Mouse (Mus musculus) kidney, embryonic 15.5 days (tissue): Measurements from ENCODE around the gene Gmfg. TPM values are rescaled to one million over a fixed set of nuclear protein-coding genes. Genes with fewer than 3 reads are reported as not detected.

ENCODE experiments used
- ATAC-seq: fragments of 200-750 bp; cut with Nextera tagmentation; replicated peaks from 2 replicates; pipeline ENCODE4 v1.8.0; 2017; ENCODE audit warnings: moderate TSS enrichment; ENCODE audit not compliant: low FRiP score
- H3K27ac ChIP-seq: fragments of 300-500 bp; sonication (generic); 2 replicates; pipeline ENCODE4 v1.5.1; 2015; ENCODE audit warnings: mild to moderate bottlenecking, inconsistent platforms
- H3K27me3 ChIP-seq: fragments of 300-500 bp; sonication (generic); 2 replicates; pipeline ENCODE4 v1.6.1; 2015; ENCODE audit warnings: inconsistent platforms
- H3K36me3 ChIP-seq: fragments of 300-500 bp; sonication (generic); 2 replicates; pipeline ENCODE4 v1.6.1; 2015; ENCODE audit warnings: inconsistent platforms
- H3K4me1 ChIP-seq: fragments of 300-500 bp; sonication (generic); 2 replicates; pipeline ENCODE4 v1.6.1; 2015; ENCODE audit warnings: inconsistent platforms
- H3K4me2 ChIP-seq: fragments of 300-500 bp; sonication (generic); 2 replicates; pipeline ENCODE4 v1.6.1; 2015; ENCODE audit warnings: moderate library complexity, mild to moderate bottlenecking, inconsistent platforms
- H3K4me3 ChIP-seq: fragments of 300-500 bp; sonication (generic); replicated peaks from 2 replicates; pipeline ENCODE4 v1.5.1; 2015; ENCODE audit warnings: mild to moderate bottlenecking, inconsistent platforms
- H3K9ac ChIP-seq: fragments of 300-500 bp; sonication (generic); 2 replicates; pipeline ENCODE4 v1.6.1; 2015; ENCODE audit warnings: mild to moderate bottlenecking, inconsistent platforms
- H3K9me3 ChIP-seq: fragments of 300-500 bp; sonication (generic); replicated peaks from 2 replicates; pipeline ENCODE4 v1.6.1; 2016; ENCODE audit warnings: inconsistent platforms
- WGBS: fragments of 180-500 bp; shearing (Covaris S2); methylation state at CpG from one replicate; pipeline ENCODE4 v1.1.7; 2015; ENCODE audit warnings: mixed read lengths; 5-methylcytosine and 5-hydroxymethylcytosine counted together
- polyA plus RNA-seq: library from polyadenylated mRNA; unstranded; fragments of >200 nt; fragmentation: Nextera tagmentation; extraction: Ambion mirVana; gene quantifications from 2 replicates; pipeline ENCODE4 v1.2.1, GENCODE M21; 2015

Gmfg gene
- polyA plus RNA-seq, 1 experiment from 2014 or later, result 17.3 TPM

- H3K4me3 ChIP-seq, result no peak overlapping the region
- H3K9ac ChIP-seq, result no peak overlapping the region
- no peaks in the 10 kb centered on the region for H3K27me3 ChIP-seq
- no peak overlapping the region for H3K4me2 ChIP-seq
- H3K9me3 ChIP-seq, result no peaks in the 10 kb centered on the region
- no peak for ATAC-seq
- 0 out of 2 replicates have a peak, but pooled peaks cover 4% of the 10 kb centered on the region for H3K4me1 ChIP-seq
- H3K27ac ChIP-seq, result no peak overlapping the region
- peaks cover 98% of the 10 kb centered on the region for H3K36me3 ChIP-seq
Measured at GRCm38 (mm10) chr7:28417368-28417767, 19.9 kb upstream of the Gmfg start.

DNA sequence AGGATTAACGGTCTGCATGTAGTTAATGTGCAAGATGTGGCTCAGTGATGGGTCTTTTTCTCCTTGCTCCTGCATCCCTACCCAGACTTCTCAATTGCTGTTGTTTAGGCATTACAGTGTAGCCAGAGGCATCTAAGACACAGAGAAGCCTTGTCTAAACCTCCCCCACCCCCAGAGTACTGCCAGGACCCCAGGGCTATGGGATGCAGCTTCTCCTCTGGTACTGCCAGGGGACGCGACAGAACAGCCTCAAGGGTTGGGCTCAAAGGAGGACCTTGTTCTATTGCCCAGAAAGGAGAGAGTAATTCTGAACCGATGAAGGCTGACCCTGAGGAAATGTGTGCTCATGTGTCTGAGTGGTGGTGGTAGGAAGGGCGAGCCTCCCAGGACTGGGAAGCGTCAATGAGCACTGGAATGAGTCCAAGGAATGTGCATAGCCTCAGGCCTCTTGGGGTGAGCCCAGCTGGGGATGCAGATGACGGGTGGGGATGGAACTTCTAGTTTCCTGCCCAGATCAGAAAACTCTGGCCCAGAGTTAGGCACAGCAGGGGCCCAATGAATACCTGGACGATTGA lies 19.1 kb upstream of the Gmfg start:
- 0 out of 2 replicates have a peak, but pooled peaks cover 4% of the 10 kb centered on the region for H3K4me1 ChIP-seq
- WGBS, result 74% methylated on average over 8 of the region's 8 CpGs
- peaks cover 98% of the 10 kb centered on the region for H3K36me3 ChIP-seq
- no peaks in the 10 kb centered on the region for H3K27me3 ChIP-seq
- no peak overlapping the region for H3K4me2 ChIP-seq
- H3K4me3 ChIP-seq, result no peak overlapping the region
- no peak overlapping the region for H3K9ac ChIP-seq
- ATAC-seq, result no peak
- no peak overlapping the region for H3K27ac ChIP-seq
- no peaks in the 10 kb centered on the region for H3K9me3 ChIP-seq

GRCm38 (mm10) chr7:28419416-28419815 lies 17.8 kb upstream of the Gmfg start:
- WGBS, result 100% methylated on average over 2 of the region's 2 CpGs
- Histone ChIP-seq H3K36me3 (peaks cover 98% of the 10 kb centered on the region), H3K9ac (no peak overlapping the region), H3K4me3 (no peak overlapping the region), H3K4me2 (no peak overlapping the region), H3K27me3 (no peaks in the 10 kb centered on the region), H3K27ac (no peak overlapping the region), H3K4me1 (0 out of 2 replicates have a peak, but pooled peaks cover 4% of the 10 kb centered on the region), H3K9me3 (no peaks in the 10 kb centered on the region)
- ATAC-seq, result no peak

DNA sequence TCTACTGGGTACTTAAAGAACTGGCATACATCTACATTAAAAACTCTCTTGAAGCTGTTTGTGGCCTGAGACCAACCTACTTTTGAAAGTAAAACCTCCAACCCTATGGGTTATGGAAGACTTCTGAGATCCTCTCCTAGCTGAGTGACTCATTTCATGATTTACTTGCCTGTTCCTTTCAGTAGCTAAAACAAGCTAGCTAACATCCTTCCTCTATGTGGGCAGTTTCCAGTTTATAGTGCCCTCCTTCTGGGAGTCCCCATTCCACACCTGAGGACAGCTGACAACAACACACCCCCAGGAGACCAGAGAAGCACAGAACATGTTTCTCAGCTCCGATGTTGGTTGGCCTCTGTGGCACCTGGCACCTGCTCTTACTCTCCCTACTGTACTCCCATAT lies 14.2 kb upstream of the Gmfg start:
- Histone ChIP-seq H3K36me3 (peaks cover 76% of the 10 kb centered on the region), H3K4me2 (no peak overlapping the region), H3K27me3 (no peaks in the 10 kb centered on the region), H3K9me3 (no peaks in the 10 kb centered on the region), H3K9ac (no peak overlapping the region), H3K27ac (no peak overlapping the region), H3K4me3 (no peak overlapping the region), H3K4me1 (0 out of 2 replicates have a peak, but pooled peaks cover 4% of the 10 kb centered on the region)
- ATAC-seq, result no peak
- WGBS, result 92% methylated on average over 1 of the region's 1 CpGs

- ATAC-seq, result no peak
Measured at GRCm38 (mm10) chr7:28427738-28428137, 9.5 kb upstream of the Gmfg start.

GRCm38 (mm10) chr7:28430512-28430911 lies 6.7 kb upstream of the Gmfg start:
- Histone ChIP-seq H3K27me3 (no peaks in the 10 kb centered on the region), H3K27ac (no peak overlapping the region), H3K4me1 (peaks cover 33% of the 10 kb centered on the region), H3K9ac (no peak overlapping the region), H3K4me2 (no peak overlapping the region), H3K4me3 (no peak overlapping the region), H3K9me3 (no peaks in the 10 kb centered on the region), H3K36me3 (peaks cover 43% of the 10 kb centered on the region)
- 68% methylated on average over 1 of the region's 1 CpGs for WGBS
- ATAC-seq, result no peak

More at GRCm38 (mm10) chr7:28427738-28428137, 9.5 kb upstream of the Gmfg start:
- no peak overlapping the region for H3K4me2 ChIP-seq
- H3K4me3 ChIP-seq, result no peak overlapping the region
- H3K9ac ChIP-seq, result no peak overlapping the region
- peaks cover 54% of the 10 kb centered on the region for H3K36me3 ChIP-seq
- H3K27ac ChIP-seq, result no peak overlapping the region
- no peaks in the 10 kb centered on the region for H3K9me3 ChIP-seq
- no peaks in the 10 kb centered on the region for H3K27me3 ChIP-seq
- peaks cover 5% of the 10 kb centered on the region; the same call in 1 of the 2 replicates for H3K4me1 ChIP-seq

DNA sequence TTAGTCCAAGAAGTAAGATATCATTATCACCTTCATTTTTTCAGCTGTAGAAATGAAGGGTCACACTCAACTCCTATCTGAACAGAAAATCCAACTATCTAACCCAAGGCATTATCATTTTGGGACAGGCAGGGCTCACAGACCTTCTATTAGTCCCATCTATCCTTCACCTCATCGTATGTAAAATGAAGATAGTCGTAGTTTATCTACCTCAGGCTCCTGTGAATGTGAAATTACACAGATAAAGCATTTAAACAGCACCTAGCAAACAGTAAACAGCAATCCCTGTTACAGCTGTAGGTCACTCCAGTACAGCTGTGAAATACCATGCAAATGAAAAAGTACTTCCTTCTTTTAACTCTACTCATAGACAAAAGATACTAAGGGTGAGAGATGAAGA lies 5.0 kb upstream of the Gmfg start:
- no peak overlapping the region for H3K4me3 ChIP-seq
- 89% methylated on average over 2 of the region's 2 CpGs for WGBS
- no peak overlapping the region for H3K4me2 ChIP-seq
- H3K36me3 ChIP-seq, result peaks cover 39% of the 10 kb centered on the region
- peaks cover 36% of the 10 kb centered on the region for H3K4me1 ChIP-seq
- H3K9me3 ChIP-seq, result no peaks in the 10 kb centered on the region
- no peak overlapping the region for H3K9ac ChIP-seq
- H3K27me3 ChIP-seq, result no peaks in the 10 kb centered on the region
- ATAC-seq, result no peak
- H3K27ac ChIP-seq, result no peak overlapping the region

DNA sequence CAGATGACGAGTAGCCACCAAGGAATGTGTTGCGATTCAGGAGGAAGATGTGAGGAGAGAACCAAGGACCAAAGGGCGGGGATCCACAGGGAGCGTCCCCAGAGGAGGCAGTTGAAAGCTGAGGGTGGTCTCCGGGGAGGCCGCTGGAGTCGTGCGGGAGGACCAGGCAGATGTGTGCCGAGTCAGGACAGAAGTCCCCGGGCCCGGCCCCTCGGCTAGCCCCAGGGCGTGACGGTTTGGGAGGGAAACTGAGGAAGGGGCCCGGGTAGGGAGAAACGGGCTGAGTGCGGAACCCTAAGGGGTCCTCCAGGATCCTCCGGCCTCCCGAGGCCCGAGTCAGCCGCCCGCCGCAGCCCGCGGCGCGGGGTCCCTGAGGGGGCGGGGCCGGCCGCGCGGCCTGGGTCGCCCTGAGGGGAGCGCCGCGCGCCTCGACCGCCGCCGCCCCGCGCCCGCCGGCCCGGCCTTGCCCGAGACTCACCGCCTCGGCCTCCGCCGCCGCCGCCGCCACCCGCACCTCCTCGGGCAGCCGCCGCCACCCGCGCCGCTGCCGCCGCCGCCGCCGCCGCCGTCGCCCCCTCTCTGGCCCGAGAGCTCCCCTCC lies 1.5 kb upstream of the Gmfg start:
- peak; percentile 49 for ATAC-seq

DNA sequence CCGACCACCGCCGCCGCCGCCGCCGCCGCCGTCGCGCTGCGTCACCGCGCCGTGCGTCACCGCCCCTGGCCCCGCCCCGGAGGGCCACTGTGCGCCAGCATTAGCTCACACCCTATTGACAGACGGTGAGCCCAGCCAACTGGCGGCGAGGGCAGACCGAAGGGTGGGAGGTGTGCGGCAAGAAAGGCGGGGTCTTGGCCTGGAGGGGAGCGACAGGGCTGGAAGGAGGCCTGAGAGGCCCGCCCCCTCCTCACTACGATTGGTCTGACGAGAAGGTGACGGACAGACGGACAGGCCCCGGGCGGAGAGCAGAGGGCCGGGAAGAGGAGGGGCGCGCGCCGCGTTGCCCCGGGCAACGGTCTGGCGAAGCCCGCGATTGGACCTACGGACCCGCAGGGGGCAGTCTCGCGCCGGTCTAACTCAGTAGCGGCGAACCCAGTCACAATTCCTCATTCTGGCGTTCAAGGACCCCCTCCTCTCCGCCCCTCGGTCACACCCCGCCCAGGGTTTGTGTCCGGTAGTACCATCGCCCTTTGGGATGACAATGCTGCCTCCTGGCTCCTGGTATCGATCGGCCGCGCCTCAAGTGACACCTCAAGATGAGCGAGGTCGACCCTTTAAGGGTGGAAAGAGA lies 859 bp upstream of the Gmfg start:
- peaks cover 19% of the 10 kb centered on the region for H3K36me3 ChIP-seq
- peak overlapping the region; percentile 85 for H3K4me2 ChIP-seq
- no peaks in the 10 kb centered on the region for H3K27me3 ChIP-seq
- peaks cover 40% of the 10 kb centered on the region for H3K4me1 ChIP-seq
- peak overlapping the region; percentile 86 for H3K27ac ChIP-seq
- ATAC-seq, result peak; percentile 99
- H3K4me3 ChIP-seq, result peak overlapping the region; percentile 94
- WGBS, result under 1% methylated on average over 49 of the region's 64 CpGs
- no peaks in the 10 kb centered on the region for H3K9me3 ChIP-seq
- peak overlapping the region; percentile 98 for H3K9ac ChIP-seq

More for the DNA sequence above, 1.5 kb upstream of the Gmfg start:
- Histone ChIP-seq H3K9ac (peak overlapping the region; percentile 98), H3K4me2 (peak overlapping the region; percentile 65), H3K4me1 (peaks cover 40% of the 10 kb centered on the region), H3K36me3 (peaks cover 26% of the 10 kb centered on the region), H3K4me3 (peak overlapping the region; percentile 94), H3K27me3 (no peaks in the 10 kb centered on the region), H3K27ac (peak overlapping the region; percentile 66), H3K9me3 (no peaks in the 10 kb centered on the region)
- under 1% methylated on average over 27 of the region's 70 CpGs for WGBS

- H3K4me3 ChIP-seq, result no peak overlapping the region
- no peak overlapping the region for H3K4me2 ChIP-seq
- no peak overlapping the region for H3K9ac ChIP-seq
- H3K4me1 ChIP-seq, result peaks cover 33% of the 10 kb centered on the region
- no peaks in the 10 kb centered on the region for H3K9me3 ChIP-seq
- H3K27me3 ChIP-seq, result no peaks in the 10 kb centered on the region
- H3K27ac ChIP-seq, result no peak overlapping the region
- H3K36me3 ChIP-seq, result peaks cover 5% of the 10 kb centered on the region
- ATAC-seq, result no peak
Measured at GRCm38 (mm10) chr7:28437964-28438363, 717 bp downstream of the Gmfg start.

DNA sequence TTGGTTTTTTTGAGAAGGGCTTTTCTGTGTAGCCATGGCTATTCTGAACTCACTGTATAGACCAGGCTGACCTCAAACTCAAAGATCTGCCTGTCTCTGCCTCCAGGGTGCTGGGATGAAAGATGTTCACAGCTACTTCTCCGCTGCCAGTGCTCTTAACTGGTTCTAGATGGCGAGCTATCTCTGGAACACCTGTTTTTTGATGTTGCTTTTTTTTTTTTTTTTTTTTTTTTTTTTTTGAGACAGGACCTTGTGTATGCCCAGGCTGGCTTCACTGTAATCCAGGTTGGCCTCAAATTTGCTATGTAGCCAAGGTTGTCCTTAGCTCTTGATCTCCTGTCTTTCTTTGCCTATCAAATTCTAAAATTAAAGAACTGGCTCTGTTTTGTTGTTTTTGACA lies 1.5 kb downstream of the Gmfg start:
- Histone ChIP-seq H3K9me3 (no peaks in the 10 kb centered on the region), H3K27me3 (no peaks in the 10 kb centered on the region), H3K4me2 (no peak overlapping the region), H3K4me1 (peaks cover 27% of the 10 kb centered on the region), H3K9ac (no peak overlapping the region), H3K27ac (no peak overlapping the region), H3K4me3 (no peak overlapping the region), H3K36me3 (no peaks in the 10 kb centered on the region)
- no peak for ATAC-seq
- 94% methylated on average over 2 of the region's 2 CpGs for WGBS

GRCm38 (mm10) chr7:28440739-28441138 lies 3.5 kb downstream of the Gmfg start:
- Histone ChIP-seq H3K4me1 (peaks cover 10% of the 10 kb centered on the region), H3K9me3 (no peaks in the 10 kb centered on the region), H3K4me2 (no peak overlapping the region), H3K27me3 (0 out of 2 replicates have a peak, but pooled peaks cover 2% of the 10 kb centered on the region), H3K4me3 (no peak overlapping the region), H3K27ac (no peak overlapping the region), H3K9ac (no peak overlapping the region), H3K36me3 (no peaks in the 10 kb centered on the region)
- 60% methylated on average over 2 of the region's 2 CpGs for WGBS
- no peak for ATAC-seq
